Mouse (Mus musculus): Measurements from ENCODE around the gene Spef2. TPM values are rescaled to one million over a fixed set of nuclear protein-coding genes. Genes with fewer than 3 reads are reported as not detected.
"Not testable (repeated sequence)": the region's sequence is repeated elsewhere in the genome, so short reads cannot be mapped to it uniquely, and the experiment has no call there.

Spef2 gene
- polyA plus RNA-seq, 1 experiment from 2014 or later: 1.5 TPM

DNA sequence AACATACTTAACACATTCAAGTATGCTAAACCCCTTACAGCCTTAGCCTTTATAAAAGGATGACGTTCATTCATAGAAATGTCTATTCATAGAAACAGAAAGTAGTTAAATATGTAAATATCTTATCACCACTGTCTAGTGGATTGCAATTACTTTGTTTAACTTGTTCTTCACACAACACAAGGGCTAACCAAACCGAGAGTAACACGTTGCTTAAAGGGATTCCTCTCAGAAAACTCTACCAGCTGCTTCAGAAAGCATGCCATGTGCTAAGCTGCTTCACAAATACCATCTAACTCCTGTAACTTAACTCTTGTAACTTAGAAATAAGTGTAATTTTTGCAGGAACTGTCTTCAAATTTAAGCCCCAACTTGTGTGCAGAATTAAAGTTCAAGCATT, 35.0 kb downstream of the Spef2 start:
- Histone ChIP-seq H3K36me3 (no peaks in the 10 kb centered on the region), H3K9ac (replicated peaks) (no peak overlapping the region), H3K27me3 (no peaks in the 10 kb centered on the region), H3K4me2 (replicated peaks) (no peak overlapping the region), H3K9me3 (no peaks in the 10 kb centered on the region), H3K4me3 (no peak overlapping the region), H3K4me1 (no peaks in the 10 kb centered on the region), H3K27ac (replicated peaks) (no peak overlapping the region)
- no peak for ATAC-seq (replicated peaks)
- WGBS: 72% methylated on average over 3 of the region's 3 CpGs

DNA sequence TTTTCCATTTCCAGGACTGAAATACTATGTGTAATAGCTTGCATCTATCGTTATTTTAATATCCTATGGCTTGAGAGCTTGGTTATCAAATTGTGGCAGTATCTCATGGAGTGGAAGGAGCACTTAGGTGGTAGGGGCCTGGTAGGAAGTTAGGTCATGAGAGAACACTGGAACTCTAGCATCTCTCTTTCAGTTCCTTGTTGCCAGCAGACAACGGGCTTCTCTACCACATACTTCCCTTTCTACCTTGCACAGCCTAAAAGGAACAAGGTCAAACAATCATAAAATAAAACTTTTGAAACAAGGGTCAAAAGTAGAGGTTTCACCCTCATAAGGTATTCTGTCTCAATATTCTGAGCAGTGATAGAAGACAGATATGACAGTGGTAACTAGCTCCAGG, 38.3 kb downstream of the Spef2 start:
- WGBS: 93% methylated on average over 2 of the region's 2 CpGs
- no peak for ATAC-seq (replicated peaks)
- Histone ChIP-seq H3K27ac (replicated peaks) (no peak overlapping the region), H3K27me3 (no peaks in the 10 kb centered on the region), H3K9me3 (no peaks in the 10 kb centered on the region), H3K4me1 (no peaks in the 10 kb centered on the region), H3K9ac (replicated peaks) (no peak overlapping the region), H3K4me3 (no peak overlapping the region), H3K36me3 (no peaks in the 10 kb centered on the region), H3K4me2 (replicated peaks) (no peak overlapping the region)

DNA sequence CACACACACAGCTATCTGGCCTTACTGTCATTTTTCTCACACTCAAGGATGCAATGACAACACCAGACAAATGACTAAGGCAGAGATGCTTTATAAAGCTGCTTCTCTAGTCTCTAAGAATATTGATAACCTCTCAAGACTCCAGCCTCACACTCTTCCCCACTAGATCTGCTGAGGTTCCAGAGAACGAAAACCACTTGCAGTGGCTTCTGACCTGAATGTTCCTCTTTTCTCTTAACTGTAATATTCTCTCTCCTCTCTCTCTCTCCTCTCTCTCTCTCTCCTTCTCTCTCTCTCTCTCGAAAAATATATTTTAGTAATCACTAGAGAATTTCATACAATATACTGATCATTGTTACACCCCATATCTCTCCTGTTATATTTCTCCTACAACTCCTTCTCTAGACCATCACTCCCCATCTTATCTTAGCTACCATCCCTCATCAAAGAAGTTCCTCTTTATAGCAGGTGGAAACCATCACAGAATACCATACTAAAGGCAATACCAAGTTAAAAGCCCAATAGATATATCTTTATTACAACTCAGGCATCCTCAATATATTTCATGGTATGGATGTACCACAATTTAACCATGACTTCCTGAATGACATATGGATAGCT, 42.7 kb downstream of the Spef2 start:
- no peaks in the 10 kb centered on the region for H3K27me3 ChIP-seq
- H3K4me3 ChIP-seq: no peak overlapping the region
- WGBS: 86% methylated on average over 2 of the region's 2 CpGs
- H3K4me2 ChIP-seq (replicated peaks): no peak overlapping the region
- H3K36me3 ChIP-seq: no peaks in the 10 kb centered on the region
- no peaks in the 10 kb centered on the region for H3K4me1 ChIP-seq
- no peak overlapping the region for H3K27ac ChIP-seq (replicated peaks)
- H3K9ac ChIP-seq (replicated peaks): no peak overlapping the region
- H3K9me3 ChIP-seq: no peaks in the 10 kb centered on the region
- ATAC-seq (replicated peaks): no peak

DNA sequence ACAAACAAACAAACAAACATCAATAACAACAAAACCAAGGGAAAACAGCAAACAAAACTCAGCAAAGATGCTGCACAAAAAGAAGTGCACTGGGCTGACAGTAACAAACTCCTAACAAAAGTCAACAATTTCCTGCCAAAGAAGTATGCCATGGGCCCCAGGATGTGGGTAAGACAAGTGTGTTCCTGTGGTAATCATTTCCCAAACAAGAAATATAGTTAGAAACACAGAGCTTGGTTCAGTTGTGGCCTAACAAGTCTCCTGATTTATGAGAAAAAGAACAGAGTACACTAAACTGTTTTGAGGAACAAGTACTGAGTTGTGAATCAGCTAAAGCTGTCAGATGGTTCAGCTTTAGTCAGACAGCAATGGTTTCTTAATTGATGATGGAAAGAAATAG, 46.8 kb downstream of the Spef2 start:
- no peaks in the 10 kb centered on the region for H3K36me3 ChIP-seq
- no peaks in the 10 kb centered on the region for H3K9me3 ChIP-seq
- no peak overlapping the region for H3K4me2 ChIP-seq (replicated peaks)
- ATAC-seq (replicated peaks): no peak
- no peak overlapping the region for H3K27ac ChIP-seq (replicated peaks)
- H3K9ac ChIP-seq (replicated peaks): no peak overlapping the region
- no peaks in the 10 kb centered on the region for H3K27me3 ChIP-seq
- H3K4me1 ChIP-seq: no peaks in the 10 kb centered on the region
- H3K4me3 ChIP-seq: no peak overlapping the region

DNA sequence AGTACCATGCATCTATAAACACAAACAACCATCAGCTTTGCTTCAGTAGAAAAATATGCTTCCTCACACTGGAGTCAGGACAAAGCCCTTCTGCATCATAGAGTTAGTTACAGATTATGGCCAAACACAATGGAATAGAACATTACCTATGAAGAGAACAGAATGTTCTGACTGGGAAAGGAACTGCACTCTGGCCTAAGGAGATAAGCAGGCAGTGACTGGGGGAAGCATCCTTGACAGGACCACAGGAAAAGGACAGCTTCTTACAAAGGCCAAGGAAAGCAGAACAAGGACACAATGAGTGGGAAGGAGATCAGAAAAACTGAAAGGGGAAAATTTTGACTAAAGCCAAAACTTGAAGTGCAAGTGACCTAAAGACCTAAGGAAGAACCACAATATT, 56.9 kb downstream of the Spef2 start:
- Histone ChIP-seq H3K4me2 (replicated peaks) (no peak overlapping the region), H3K9ac (replicated peaks) (no peak overlapping the region), H3K4me3 (no peak overlapping the region), H3K4me1 (no peaks in the 10 kb centered on the region), H3K27ac (replicated peaks) (no peak overlapping the region), H3K27me3 (no peaks in the 10 kb centered on the region), H3K36me3 (no peaks in the 10 kb centered on the region), H3K9me3 (no peaks in the 10 kb centered on the region)
- no peak for ATAC-seq (replicated peaks)

DNA sequence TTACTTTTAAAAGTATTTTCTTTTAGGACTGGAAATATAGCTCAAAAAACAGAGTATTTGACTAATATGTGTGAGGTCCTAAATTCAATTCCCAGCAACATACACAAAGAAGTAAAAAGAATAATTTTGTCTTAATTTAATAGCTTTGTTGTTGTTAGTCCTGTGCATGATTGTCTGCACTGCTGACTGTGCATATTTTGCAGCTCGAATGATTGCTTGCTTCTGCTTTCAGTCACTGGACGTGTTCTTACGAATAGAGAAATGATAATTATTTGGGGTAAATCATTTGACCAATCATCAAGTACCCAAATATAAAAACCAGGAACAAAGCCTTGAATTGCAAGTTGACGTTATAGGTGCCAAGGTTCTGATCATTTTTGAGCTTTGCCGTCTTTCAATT, 57.8 kb downstream of the Spef2 start:
- H3K4me2 ChIP-seq (replicated peaks): no peak overlapping the region
- no peaks in the 10 kb centered on the region for H3K4me1 ChIP-seq
- H3K9ac ChIP-seq (replicated peaks): no peak overlapping the region
- no peak overlapping the region for H3K4me3 ChIP-seq
- H3K9me3 ChIP-seq: no peaks in the 10 kb centered on the region
- no peak for ATAC-seq (replicated peaks)
- H3K27ac ChIP-seq (replicated peaks): no peak overlapping the region
- no peaks in the 10 kb centered on the region for H3K27me3 ChIP-seq
- 88% methylated on average over 5 of the region's 5 CpGs for WGBS
- H3K36me3 ChIP-seq: no peaks in the 10 kb centered on the region

DNA sequence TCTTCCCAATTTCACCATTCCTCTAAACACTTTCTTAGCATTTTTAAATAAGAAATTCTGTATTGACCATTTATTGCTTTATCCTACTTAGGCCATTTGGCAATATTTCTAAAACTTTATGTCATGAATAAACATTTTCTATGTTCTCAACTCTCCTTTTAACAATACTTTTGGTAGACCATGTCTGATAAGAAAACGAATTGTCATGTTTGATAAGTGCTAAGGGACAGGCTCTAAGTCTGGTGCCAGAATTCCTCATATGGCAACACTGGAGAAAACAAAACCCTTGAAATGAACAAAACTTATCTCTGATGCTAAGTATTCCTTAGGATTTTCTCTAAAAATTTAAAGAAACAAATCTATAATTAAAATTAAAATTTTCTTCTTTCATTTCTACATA, 58.2 kb downstream of the Spef2 start:
- H3K9me3 ChIP-seq: no peaks in the 10 kb centered on the region
- H3K27ac ChIP-seq (replicated peaks): no peak overlapping the region
- H3K4me2 ChIP-seq (replicated peaks): no peak overlapping the region
- H3K9ac ChIP-seq (replicated peaks): no peak overlapping the region
- H3K4me1 ChIP-seq: no peaks in the 10 kb centered on the region
- no peaks in the 10 kb centered on the region for H3K27me3 ChIP-seq
- no peak for ATAC-seq (replicated peaks)
- no peaks in the 10 kb centered on the region for H3K36me3 ChIP-seq
- no peak overlapping the region for H3K4me3 ChIP-seq
- WGBS: 70% methylated on average over 1 of the region's 1 CpGs

DNA sequence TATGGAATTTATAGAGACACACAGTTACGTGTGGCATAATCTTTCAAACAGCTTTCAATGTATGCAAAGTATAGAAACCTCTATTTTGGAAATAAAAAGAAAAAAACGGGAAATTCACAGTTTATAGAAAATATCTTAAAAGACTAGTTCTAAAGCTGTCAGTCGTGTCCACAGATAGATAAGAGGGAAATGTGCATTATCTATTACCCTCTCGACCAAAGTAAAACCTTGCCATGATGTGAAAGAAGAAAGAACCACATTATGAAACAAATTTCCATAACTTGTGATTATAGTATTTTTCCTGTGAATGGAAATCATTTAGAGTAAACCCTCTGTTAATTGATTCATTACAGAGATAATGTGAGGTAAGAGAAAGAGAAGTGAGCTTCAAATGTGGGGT, 65.2 kb downstream of the Spef2 start:
- Histone ChIP-seq H3K27me3 (no peaks in the 10 kb centered on the region), H3K27ac (replicated peaks) (no peak overlapping the region), H3K9me3 (no peaks in the 10 kb centered on the region), H3K4me3 (no peak overlapping the region), H3K4me1 (no peaks in the 10 kb centered on the region), H3K9ac (replicated peaks) (no peak overlapping the region), H3K36me3 (no peaks in the 10 kb centered on the region), H3K4me2 (replicated peaks) (no peak overlapping the region)
- ATAC-seq (replicated peaks): no peak
- 87% methylated on average over 4 of the region's 4 CpGs for WGBS

DNA sequence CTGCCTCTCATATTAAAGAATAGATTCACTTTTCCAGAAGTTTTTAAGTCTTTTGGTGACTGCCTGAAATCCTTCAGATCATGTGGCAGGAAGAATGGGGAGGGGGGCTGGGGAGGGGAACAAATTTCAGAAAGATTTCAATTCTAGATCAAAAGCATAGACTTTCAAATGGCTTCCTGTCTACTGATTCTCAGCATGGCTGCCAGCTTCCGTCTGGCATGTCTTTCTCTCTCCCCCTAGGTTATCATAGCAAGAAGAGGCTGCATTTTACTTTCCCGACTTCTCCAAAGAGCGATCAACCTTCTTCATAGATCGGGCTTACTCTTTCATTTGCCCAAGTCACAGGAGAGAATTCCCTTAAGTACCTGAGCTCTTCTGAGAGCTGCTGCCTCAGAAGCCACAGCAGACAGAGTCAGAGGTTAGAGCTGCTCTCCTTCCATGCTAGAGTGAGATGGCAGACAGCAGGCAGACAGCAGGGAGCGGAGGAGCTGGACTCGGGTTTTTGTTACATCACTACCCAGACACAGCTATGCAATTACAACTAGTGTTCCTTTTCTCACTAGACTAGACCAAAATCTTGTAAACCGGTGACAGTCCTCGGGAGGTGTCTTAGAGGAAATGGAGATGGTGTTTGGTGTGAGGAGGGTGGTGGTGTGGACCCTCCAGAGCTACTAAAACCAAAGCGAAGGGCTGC, 71.2 kb downstream of the Spef2 start:
- H3K4me2 ChIP-seq (replicated peaks): no peak overlapping the region
- H3K9me3 ChIP-seq: no peaks in the 10 kb centered on the region
- H3K36me3 ChIP-seq: no peaks in the 10 kb centered on the region
- no peaks in the 10 kb centered on the region for H3K27me3 ChIP-seq
- no peak overlapping the region for H3K27ac ChIP-seq (replicated peaks)
- no peak for ATAC-seq (replicated peaks)
- 74% methylated on average over 9 of the region's 9 CpGs for WGBS
- H3K4me3 ChIP-seq: no peak overlapping the region
- no peaks in the 10 kb centered on the region for H3K4me1 ChIP-seq
- H3K9ac ChIP-seq (replicated peaks): no peak overlapping the region

DNA sequence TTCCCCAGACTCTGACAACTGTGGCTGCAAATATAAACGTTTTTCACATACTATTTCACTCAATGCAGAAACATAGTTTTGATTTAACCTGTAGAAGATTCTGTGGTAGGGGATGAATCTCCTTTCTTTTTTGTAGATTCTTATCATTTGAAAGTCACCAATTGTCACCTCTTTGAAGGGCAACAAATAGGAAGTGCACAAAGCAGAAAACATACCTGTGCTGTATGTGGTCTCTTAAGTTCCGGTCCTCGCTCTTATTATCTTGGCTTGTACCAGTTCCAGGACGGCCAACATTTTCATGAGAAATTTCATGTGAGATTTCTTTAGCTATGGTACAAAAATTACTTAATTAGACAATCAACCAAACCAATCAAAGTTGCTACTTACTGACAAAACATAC, 80.1 kb downstream of the Spef2 start:
- Histone ChIP-seq H3K4me2 (replicated peaks) (no peak overlapping the region), H3K36me3 (no peaks in the 10 kb centered on the region), H3K4me1 (no peaks in the 10 kb centered on the region), H3K27ac (replicated peaks) (no peak overlapping the region), H3K4me3 (no peak overlapping the region), H3K9me3 (no peaks in the 10 kb centered on the region), H3K27me3 (no peaks in the 10 kb centered on the region), H3K9ac (replicated peaks) (no peak overlapping the region)
- WGBS: 92% methylated on average over 4 of the region's 4 CpGs
- no peak for ATAC-seq (replicated peaks)

DNA sequence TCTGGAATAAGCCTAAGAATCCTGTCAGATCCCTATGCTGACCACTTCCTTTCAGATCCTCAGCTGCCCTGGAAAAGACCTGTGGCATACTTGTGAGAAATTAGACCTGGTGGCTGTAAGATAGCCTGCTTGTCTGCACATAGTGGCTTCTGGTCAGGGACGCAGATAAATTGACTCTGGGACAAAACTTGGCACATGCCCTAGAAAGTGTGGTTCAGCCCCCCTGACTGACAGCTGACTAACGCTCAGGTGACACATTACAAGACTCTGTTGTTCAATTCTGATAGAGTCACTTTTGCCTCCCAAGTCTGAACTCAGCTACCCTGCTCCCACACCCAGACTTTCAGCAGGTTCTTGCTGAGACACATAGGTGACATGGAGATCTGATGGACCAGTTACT, 83.7 kb downstream of the Spef2 start:
- H3K27ac ChIP-seq (replicated peaks); H3K4me1 ChIP-seq; H3K9ac ChIP-seq (replicated peaks); H3K4me2 ChIP-seq (replicated peaks); H3K4me3 ChIP-seq; H3K27me3 ChIP-seq; H3K9me3 ChIP-seq; ATAC-seq (replicated peaks); H3K36me3 ChIP-seq: not testable (repeated sequence)
- 93% methylated on average over 2 of the region's 2 CpGs for WGBS

DNA sequence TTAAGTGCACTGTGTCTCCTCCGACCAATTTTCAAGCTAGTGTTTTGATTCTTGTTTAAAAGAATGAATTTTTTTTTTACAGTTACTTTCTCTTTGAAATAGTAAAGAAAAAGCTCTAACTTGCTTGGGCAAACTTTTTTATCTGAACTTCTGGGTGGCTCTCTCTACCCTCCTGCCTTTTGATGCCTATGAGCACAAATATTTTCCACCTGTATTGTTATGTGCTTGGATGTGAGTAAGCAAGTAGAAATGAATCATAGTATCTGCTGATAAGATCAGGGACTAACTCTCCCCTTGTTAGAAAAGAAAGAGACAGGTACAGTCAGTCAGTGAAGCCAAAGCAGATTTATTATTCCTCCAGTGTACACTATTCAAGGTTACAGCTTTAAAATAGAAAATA, 87.5 kb downstream of the Spef2 start:
- no peaks in the 10 kb centered on the region for H3K36me3 ChIP-seq
- ATAC-seq (replicated peaks): no peak
- no peak overlapping the region for H3K27ac ChIP-seq (replicated peaks)
- WGBS: 87% methylated on average over 1 of the region's 1 CpGs
- no peak overlapping the region for H3K4me3 ChIP-seq
- H3K9ac ChIP-seq (replicated peaks): no peak overlapping the region
- no peak overlapping the region for H3K4me2 ChIP-seq (replicated peaks)
- H3K4me1 ChIP-seq: no peaks in the 10 kb centered on the region
- H3K9me3 ChIP-seq: no peaks in the 10 kb centered on the region
- H3K27me3 ChIP-seq: no peaks in the 10 kb centered on the region

DNA sequence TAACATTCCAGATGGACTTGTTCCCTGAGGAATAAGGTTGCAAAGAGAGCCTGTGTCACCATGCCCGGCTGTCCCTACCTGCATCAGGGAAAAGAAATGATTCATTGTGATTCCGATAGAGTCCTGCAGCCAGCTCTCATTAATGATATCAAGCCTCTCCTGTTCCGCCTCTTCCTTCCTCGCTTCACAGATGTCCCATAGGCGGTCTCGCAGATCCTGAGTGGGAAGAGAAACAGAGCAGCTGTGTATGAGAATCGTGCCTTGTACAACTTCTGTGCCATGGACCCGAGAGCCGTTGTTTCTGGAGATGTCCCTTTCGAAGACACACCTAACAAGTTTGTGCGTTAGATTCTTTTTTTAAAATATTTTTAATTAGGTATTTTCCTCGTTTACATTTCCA, 114.2 kb downstream of the Spef2 start:
- WGBS: 87% methylated on average over 12 of the region's 12 CpGs
- H3K27ac ChIP-seq (replicated peaks): no peak overlapping the region
- H3K27me3 ChIP-seq: no peaks in the 10 kb centered on the region
- H3K9ac ChIP-seq (replicated peaks): no peak overlapping the region
- H3K9me3 ChIP-seq: no peaks in the 10 kb centered on the region
- H3K36me3 ChIP-seq: no peaks in the 10 kb centered on the region
- ATAC-seq (replicated peaks): no peak
- H3K4me2 ChIP-seq (replicated peaks): no peak overlapping the region
- no peak overlapping the region for H3K4me3 ChIP-seq
- H3K4me1 ChIP-seq: no peaks in the 10 kb centered on the region

Measured in forebrain, embryonic 15.5 days (tissue).